Comparison of ENCODE assay signal across 25 mouse cellular contexts in the genomic region with DNA sequence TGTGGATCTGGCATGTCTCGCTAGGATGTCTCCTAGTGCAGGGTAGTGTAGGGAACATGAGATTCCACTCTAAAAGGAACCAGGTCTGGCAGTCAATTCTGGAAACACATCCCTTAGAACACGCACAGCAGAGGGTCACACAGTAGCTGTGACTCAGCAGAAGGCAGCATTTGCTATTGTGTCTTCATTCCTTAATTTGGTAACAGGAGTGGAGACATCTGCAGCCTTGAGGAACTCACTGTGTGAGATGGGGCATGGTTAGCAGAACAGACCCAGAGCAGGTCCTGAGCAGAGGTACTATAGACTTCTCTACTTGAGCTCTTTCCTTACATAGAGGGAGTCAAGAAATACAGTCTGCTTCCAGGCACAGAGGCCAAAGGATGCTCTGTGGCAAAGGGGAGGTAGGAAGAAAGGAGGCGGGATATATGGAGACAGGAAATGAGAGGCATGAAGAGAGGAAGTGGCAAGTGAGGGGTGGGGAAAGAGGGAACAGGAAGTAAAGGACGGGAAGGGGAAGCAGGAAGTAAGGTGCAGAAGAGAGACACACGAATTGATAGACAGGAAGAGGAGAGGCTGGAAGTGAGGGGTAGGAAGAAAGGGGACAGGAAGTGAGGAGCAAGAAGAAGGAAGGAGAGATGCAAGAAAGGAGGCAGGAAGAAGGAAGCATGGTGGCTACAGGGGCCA.
A peak's percentile ranks its signal among the peaks of the same experiment; 100 is the strongest.
DNase-seq lines count a peak whose midpoint lies in the region; ATAC-seq and TF ChIP-seq lines count a peak whose summit lies in the region.
"Had no signal": no experiment of that assay in that cellular context is flagged by ENCODE, and none has a peak within 500 bp of the region (broad histone marks: within the 10 kb centered on the region; RNA-seq: fewer than 3 reads in every experiment).

No protein-coding gene starts in this region.

- no peaks in the 10 kb centered on the region for H3K36me3 ChIP-seq in kidney, adult 2 months (ENCODE audit: control insufficient read depth, insufficient read depth, low read length)
- H3K36me3 ChIP-seq: embryonic facial prominence, embryonic 10.5 days; embryonic facial prominence, embryonic 13.5 days; forebrain, embryonic 12.5 days; heart, embryonic 12.5 days; heart, embryonic 15.5 days; hindbrain, embryonic 12.5 days had no signal

- no peak for TF ChIP-seq CTCF in bone marrow, adult 2 months (IDR thresholded peaks at IDR 0.05; ENCODE audit: control insufficient read depth, insufficient read depth, low read length)
- no peak for TF ChIP-seq CTCF in olfactory bulb, adult 2 months (IDR thresholded peaks at IDR 0.05; ENCODE audit: insufficient read depth, low read depth, low read length)
- no peak for TF ChIP-seq CTCF in kidney, adult 2 months (conservative IDR thresholded peaks at IDR 0.05; ENCODE audit: insufficient read depth, insufficient read length, low read depth, low read length)

- intact Hi-C loops in heart, postnatal 14 days (cut with DNase I), result loop anchor here (5.0 kb wide), 1 partner anchor 590 kb away; no protein-coding TSS in a partner anchor

- ATAC-seq in granulocyte monocyte progenitor cell, adult 5-6 weeks (replicated peaks; ENCODE audit: poor library complexity, severe bottlenecking), result peak; percentile 70
- ATAC-seq: forebrain, embryonic 15.5 days had no signal

- WGBS in bone marrow, adult 2 months, result 29% methylated on average over 5 of the region's 5 CpGs
- 68% methylated on average over 5 of the region's 5 CpGs for WGBS in olfactory bulb, adult 2 months
- 63% methylated on average over 5 of the region's 5 CpGs for WGBS in kidney, adult 2 months

- no peaks in the 10 kb centered on the region for H3K27me3 ChIP-seq in kidney, adult 2 months (replicated peaks; ENCODE audit: control insufficient read depth, insufficient read depth, low read length)
- H3K27me3 ChIP-seq: embryonic facial prominence, embryonic 13.5 days; forebrain, embryonic 12.5 days; forebrain, embryonic 15.5 days; heart, embryonic 12.5 days; heart, embryonic 15.5 days; hindbrain, embryonic 12.5 days; hindbrain, embryonic 15.5 days had no signal

- no peaks in the 10 kb centered on the region; the same call in 1 of the 2 replicates for H3K4me1 ChIP-seq in bone marrow, adult 2 months (ENCODE audit: control insufficient read depth, insufficient read depth, low read length)
- H3K4me1 ChIP-seq in olfactory bulb, adult 2 months (ENCODE audit: control insufficient read depth, insufficient read depth, low read length), result peaks cover 14% of the 10 kb centered on the region
- no peaks in the 10 kb centered on the region for H3K4me1 ChIP-seq in kidney, adult 2 months (ENCODE audit: control insufficient read depth, insufficient read depth, low read length)
- H3K4me1 ChIP-seq: embryonic facial prominence, embryonic 10.5 days; embryonic facial prominence, embryonic 13.5 days; forebrain, embryonic 12.5 days; forebrain, embryonic 15.5 days; heart, embryonic 15.5 days; hindbrain, embryonic 12.5 days; hindbrain, embryonic 15.5 days had no signal

- TF ChIP-seq POLR2A in bone marrow, adult 2 months (IDR thresholded peaks at IDR 0.05; ENCODE audit: borderline replicate concordance, control insufficient read depth, low read depth, low read length), result no peak
- TF ChIP-seq POLR2A in olfactory bulb, adult 2 months (IDR thresholded peaks at IDR 0.05; ENCODE audit: insufficient read depth, low read depth, low read length), result no peak
- TF ChIP-seq POLR2A in kidney, adult 2 months (IDR thresholded peaks at IDR 0.05; ENCODE audit: low read depth, low read length), result no peak

- peak overlapping the region; percentile 4; the same call in 1 of the 2 replicates for H3K27ac ChIP-seq in bone marrow, adult 2 months (ENCODE audit: control insufficient read depth, insufficient read depth, low read depth, low read length, poor library complexity)
- H3K27ac ChIP-seq in olfactory bulb, adult 2 months (ENCODE audit: insufficient read depth, low read depth, low read length), result peak overlapping the region; percentile 51; the same call in 1 of the 2 replicates
- no peak overlapping the region for H3K27ac ChIP-seq in kidney, adult 2 months (ENCODE audit: insufficient read depth, low read depth, low read length)
- H3K27ac ChIP-seq: embryonic facial prominence, embryonic 10.5 days; embryonic facial prominence, embryonic 13.5 days; forebrain, embryonic 12.5 days; forebrain, embryonic 15.5 days; gastrocnemius, adult 2 months; heart, embryonic 15.5 days; hindbrain, embryonic 12.5 days; hindbrain, embryonic 15.5 days had no signal

- DNase-seq in heart, adult 11 months, result peak; percentile 17
- DNase-seq in heart, postnatal 14 days, result no peak
- DNase-seq in embryo, embryonic 11 days, result no peak
- DNase-seq in kidney, adult 2 months, result no peak
- DNase-seq: adrenal gland, adult 2 months; adrenal gland, postnatal 14 days; B cell, adult 2 months; cerebellum, adult 9-10 months; cerebellum, postnatal 14 days; gastrocnemius, adult 2 months; gastrocnemius, postnatal 14 days; kidney, adult 11 months; kidney, adult 9 months had no signal

- no peak overlapping the region for H3K4me3 ChIP-seq in bone marrow, adult 2 months (replicated peaks; ENCODE audit: control insufficient read depth, low read depth, low read length)
- no peak overlapping the region for H3K4me3 ChIP-seq in olfactory bulb, adult 2 months (ENCODE audit: insufficient read depth, low read depth, low read length)
- no peak overlapping the region for H3K4me3 ChIP-seq in kidney, adult 2 months (ENCODE audit: insufficient read depth, low read depth, low read length)
- H3K4me3 ChIP-seq: embryonic facial prominence, embryonic 10.5 days; embryonic facial prominence, embryonic 13.5 days; erythroblast, embryonic 14.5 days; forebrain, embryonic 12.5 days; forebrain, embryonic 15.5 days; gastrocnemius, adult 2 months; heart, embryonic 12.5 days; heart, embryonic 15.5 days; hindbrain, embryonic 12.5 days; hindbrain, embryonic 15.5 days had no signal
